Mouse (Mus musculus) MEL (cell line): ENCODE results near the gene Ergic1. TPM values are rescaled to one million over a fixed set of nuclear protein-coding genes. Genes with fewer than 3 reads are reported as not detected.

Experiments
- DNase-seq: peaks from one replicate; pipeline ENCODE4 v3.0.0; 2011; ENCODE audit warnings: low read depth, low spot score
- H3K27ac ChIP-seq: 2 replicates; pipeline ENCODE4 v1.5.1; 2012; ENCODE audit warnings: low read depth, mild to moderate bottlenecking, control low read depth, low read length, moderate library complexity; ENCODE audit not compliant: control insufficient read depth
- H3K27me3 ChIP-seq, 2 experiments: fragments of 150-350 bp in 1 of 2; sonication (generic) in 1 of 2; 2 replicates each; pipeline ENCODE4 v1.6.1; 2012; ENCODE audit warnings: low read length in 2 of 2, mild to moderate bottlenecking in 2 of 2, improper control_type of control experiment in 1 of 2, moderate library complexity in 1 of 2; ENCODE audit not compliant: insufficient read depth in 2 of 2, control insufficient read depth in 1 of 2
- H3K36me3 ChIP-seq, 2 experiments: 2 replicates each; pipeline ENCODE4 v1.6.1; 2012 to 2014; ENCODE audit warnings: low read length in 2 of 2, improper control_type of control experiment in 1 of 2, inconsistent platforms in 1 of 2, mild to moderate bottlenecking in 1 of 2; ENCODE audit not compliant: insufficient read depth in 2 of 2, control insufficient read depth in 1 of 2
- H3K4me1 ChIP-seq, 2 experiments: fragments of 150-350 bp in 1 of 2; sonication (generic) in 1 of 2; 2 replicates each; pipeline ENCODE4 v1.6.1; 2012; ENCODE audit warnings: low read length in 2 of 2, improper control_type of control experiment in 1 of 2, mild to moderate bottlenecking in 1 of 2; ENCODE audit not compliant: insufficient read depth in 2 of 2, control insufficient read depth in 1 of 2
- H3K4me3 ChIP-seq, 2 experiments: fragments of 150-350 bp in 1 of 2; sonication (generic) in 1 of 2; 2 replicates each; pipeline ENCODE4 v1.5.1; 2012; ENCODE audit warnings: low read depth in 2 of 2, low read length in 2 of 2, mild to moderate bottlenecking in 2 of 2, moderate library complexity in 2 of 2, control low read depth in 1 of 2, improper control_type of control experiment in 1 of 2; ENCODE audit not compliant: control insufficient read depth in 1 of 2, insufficient read depth in 1 of 2
- H3K79me2 ChIP-seq: 2 replicates; pipeline ENCODE4 v1.6.1; 2012; ENCODE audit warnings: mild to moderate bottlenecking, low read length, moderate library complexity; ENCODE audit not compliant: control insufficient read depth, poor library complexity, insufficient read depth
- H3K9ac ChIP-seq: 2 replicates; pipeline ENCODE4 v1.6.1; 2012; ENCODE audit warnings: low read depth, mild to moderate bottlenecking, control low read depth, low read length, moderate library complexity; ENCODE audit not compliant: control insufficient read depth, poor library complexity, severe bottlenecking
- H3K9me3 ChIP-seq: fragments of 150-350 bp; sonication (generic); replicated peaks from 2 replicates; pipeline ENCODE4 v1.6.1; 2012; ENCODE audit warnings: mild to moderate bottlenecking, low read length, improper control_type of control experiment, moderate library complexity; ENCODE audit not compliant: insufficient read depth
- ELF1 ChIP-seq: IDR thresholded peaks from 2 replicates; pipeline ENCODE4 v1.6.1; 2014; ENCODE audit warnings: low read depth, mild to moderate bottlenecking, inconsistent platforms, low read length, improper control_type of control experiment, moderate library complexity
- EP300 ChIP-seq, 2 experiments: IDR thresholded peaks; 2 replicates each; pipeline ENCODE4 v1.6.1; 2011; ENCODE audit warnings: improper control_type of control experiment in 2 of 2, low read length in 2 of 2, low read depth in 1 of 2, mild to moderate bottlenecking in 1 of 2
- GATA1 ChIP-seq: IDR thresholded peaks from 2 replicates; pipeline ENCODE4 v1.6.1; 2011; ENCODE audit warnings: low read depth, low read length, improper control_type of control experiment
- HCFC1 ChIP-seq: IDR thresholded peaks from 2 replicates; pipeline ENCODE4 v1.6.1; 2012; ENCODE audit warnings: low read depth, mild to moderate bottlenecking, inconsistent platforms, low read length, improper control_type of control experiment, moderate library complexity
- KAT2A ChIP-seq: conservative IDR thresholded peaks from 2 replicates; pipeline ENCODE4 v1.6.1; 2012; ENCODE audit warnings: low read depth, low read length, improper control_type of control experiment, inconsistent platforms
- MEF2A ChIP-seq: IDR thresholded peaks from 2 replicates; pipeline ENCODE4 v1.6.1; 2014; ENCODE audit warnings: low read depth, mild to moderate bottlenecking, inconsistent platforms, low read length, improper control_type of control experiment; ENCODE audit not compliant: poor library complexity, insufficient replicate concordance, severe bottlenecking; ENCODE audit errors: extremely low read depth
- MXI1 ChIP-seq: IDR thresholded peaks from 2 replicates; pipeline ENCODE4 v1.6.1; 2011; ENCODE audit warnings: mild to moderate bottlenecking, low read depth, low read length, improper control_type of control experiment
- MYB ChIP-seq: IDR thresholded peaks from 2 replicates; pipeline ENCODE4 v1.6.1; 2011; ENCODE audit warnings: mild to moderate bottlenecking, low read depth, low read length, improper control_type of control experiment
- NELFE ChIP-seq: IDR thresholded peaks from 2 replicates; pipeline ENCODE4 v1.6.1; 2011; ENCODE audit warnings: low read depth, low read length, improper control_type of control experiment
- POLR2A ChIP-seq, 2 experiments: IDR thresholded peaks; 2 replicates each; pipeline ENCODE4 v1.6.1; 2011 to 2012; ENCODE audit warnings: low read length in 2 of 2, mild to moderate bottlenecking in 2 of 2, control low read depth in 1 of 2, improper control_type of control experiment in 1 of 2, low read depth in 1 of 2, moderate library complexity in 1 of 2; ENCODE audit not compliant: control insufficient read depth in 1 of 2, insufficient read depth in 1 of 2, poor library complexity in 1 of 2
- POLR2AphosphoS2 ChIP-seq: IDR thresholded peaks from 2 replicates; pipeline ENCODE4 v1.6.1; 2011; ENCODE audit warnings: low read length, improper control_type of control experiment
- POLR2AphosphoS5 ChIP-seq: IDR thresholded peaks from 2 replicates; pipeline ENCODE4 v1.6.1; 2012; ENCODE audit warnings: low read depth, borderline replicate concordance, mild to moderate bottlenecking, inconsistent platforms, low read length, moderate library complexity, mixed read lengths
- SIN3A ChIP-seq: IDR thresholded peaks from 2 replicates; pipeline ENCODE4 v1.6.1; 2012; ENCODE audit warnings: low read length, improper control_type of control experiment, inconsistent platforms
- TAL1 ChIP-seq: IDR thresholded peaks from 2 replicates; pipeline ENCODE4 v1.6.1; 2012; ENCODE audit warnings: mild to moderate bottlenecking, inconsistent platforms, low read length, moderate library complexity, mixed read lengths
- TBP ChIP-seq: IDR thresholded peaks from 2 replicates; pipeline ENCODE4 v1.8.0; 2011; ENCODE audit warnings: low read depth, low read length, improper control_type of control experiment
- TCF12 ChIP-seq: IDR thresholded peaks from 2 replicates; pipeline ENCODE4 v1.6.1; 2014; ENCODE audit warnings: low read depth, mild to moderate bottlenecking, inconsistent platforms, low read length, improper control_type of control experiment, moderate library complexity
- USF1 ChIP-seq: IDR thresholded peaks from 2 replicates; pipeline ENCODE4 v1.6.1; 2014; ENCODE audit warnings: low read depth, mild to moderate bottlenecking, inconsistent platforms, low read length, improper control_type of control experiment, moderate library complexity
- ZKSCAN1 ChIP-seq: IDR thresholded peaks from 2 replicates; pipeline ENCODE4 v1.6.1; 2012; ENCODE audit warnings: low read depth, mild to moderate bottlenecking, inconsistent platforms, low read length, improper control_type of control experiment, moderate library complexity
- polyA plus RNA-seq, 2 experiments: library from polyadenylated mRNA; stranded (reverse) in 1 of 2; unstranded in 1 of 2; fragments of >175 nt in 1 of 2; fragments of >200 nt in 1 of 2; gene quantifications; 2 replicates each; pipeline versions ENCODE4 v1.2.1 to v1.2.4; 2012; ENCODE audit warnings: low replicate concordance in 2 of 2, low read depth in 1 of 2; ENCODE audit not compliant: insufficient read length in 2 of 2, insufficient read depth in 1 of 2, missing spikeins in 1 of 2
- total RNA-seq: library from RNA; depleted of rRNA; stranded (reverse); fragments of 300-350 nt; gene quantifications from 2 replicates; pipeline ENCODE4 v1.2.3, GENCODE M21; 2012

Gene Ergic1
- total and polyA plus RNA-seq, 3 experiments: 78.5 to 730 (median 95.6) TPM

GRCm38 (mm10) chr17:26601926-26602325, 40.6 kb downstream of the Ergic1 start:
- Histone ChIP-seq H3K4me1 (peaks cover 8 to 16% of the 10 kb centered on the region in 2 experiments; a peak in 3 of 4 replicates), H3K79me2 (no peaks in the 10 kb centered on the region), H3K36me3 (peaks cover 0 to 10% of the 10 kb centered on the region in 2 experiments; a peak in 2 of 4 replicates), H3K9ac (no peak overlapping the region; the same call in 1 of the 2 replicates), H3K4me3 (no peak overlapping the region), H3K27ac (peak overlapping the region; percentile 33), H3K9me3 (no peaks in the 10 kb centered on the region), H3K27me3 (no peaks in the 10 kb centered on the region)
- peak; percentile 20 for DNase-seq
- TF ChIP-seq USF1 (peak; percentile 65; the same call in 1 of the 2 replicates), TCF12 (peak; percentile 15; the same call in 1 of the 2 replicates), POLR2A (IDR thresholded peaks at IDR 0.05; ENCODE audit: control insufficient read depth in 1 of 2, insufficient read depth in 1 of 2, low read depth in 1 of 2, low read length in 2 of 2, poor library complexity in 1 of 2) (no peak), EP300 (IDR thresholded peaks at IDR 0.05; ENCODE audit: low read depth in 1 of 2, low read length in 2 of 2) (peak in 1 of 2 experiments; percentile 34; a peak in 1 of 4 replicates)

- H3K4me3 ChIP-seq: no peak overlapping the region
- peaks cover 8 to 16% of the 10 kb centered on the region in 2 experiments; a peak in 3 of 4 replicates for H3K4me1 ChIP-seq
- no peak overlapping the region; the same call in 1 of the 2 replicates for H3K27ac ChIP-seq
- H3K9me3 ChIP-seq: no peaks in the 10 kb centered on the region
- DNase-seq: no peak
- peaks cover 0 to 10% of the 10 kb centered on the region in 2 experiments; a peak in 2 of 4 replicates for H3K36me3 ChIP-seq
- H3K27me3 ChIP-seq: no peaks in the 10 kb centered on the region
- no peak for TF ChIP-seq POLR2AphosphoS2
- no peak for TF ChIP-seq GATA1
- TF ChIP-seq TCF12: no peak
- no peak for TF ChIP-seq MYB
- TF ChIP-seq ZKSCAN1: no peak
- no peak for TF ChIP-seq MEF2A
- TF ChIP-seq USF1: no peak
- TF ChIP-seq SIN3A: no peak
- TF ChIP-seq KAT2A: no peak
- TF ChIP-seq NELFE: no peak
- no peak for TF ChIP-seq POLR2AphosphoS5
- no peak for TF ChIP-seq ELF1
- no peak for TF ChIP-seq HCFC1
- no peak for TF ChIP-seq TBP
- no peak for TF ChIP-seq MXI1
- TF ChIP-seq TAL1: no peak
- no peaks in the 10 kb centered on the region for H3K79me2 ChIP-seq
- H3K9ac ChIP-seq: no peak overlapping the region
These were observed 41.1 kb downstream of the Ergic1 start for GRCm38 (mm10) chr17:26602371-26602885.
